Mouse (Mus musculus): ENCODE measurements around the gene Cmklr1. TPM values are rescaled to one million over a fixed set of nuclear protein-coding genes. Genes with fewer than 3 reads are reported as not detected.

The Cmklr1 gene
- total and polyA plus RNA-seq, 2 experiments from 2014 or later: 1.1 to 2.7 TPM

DNA sequence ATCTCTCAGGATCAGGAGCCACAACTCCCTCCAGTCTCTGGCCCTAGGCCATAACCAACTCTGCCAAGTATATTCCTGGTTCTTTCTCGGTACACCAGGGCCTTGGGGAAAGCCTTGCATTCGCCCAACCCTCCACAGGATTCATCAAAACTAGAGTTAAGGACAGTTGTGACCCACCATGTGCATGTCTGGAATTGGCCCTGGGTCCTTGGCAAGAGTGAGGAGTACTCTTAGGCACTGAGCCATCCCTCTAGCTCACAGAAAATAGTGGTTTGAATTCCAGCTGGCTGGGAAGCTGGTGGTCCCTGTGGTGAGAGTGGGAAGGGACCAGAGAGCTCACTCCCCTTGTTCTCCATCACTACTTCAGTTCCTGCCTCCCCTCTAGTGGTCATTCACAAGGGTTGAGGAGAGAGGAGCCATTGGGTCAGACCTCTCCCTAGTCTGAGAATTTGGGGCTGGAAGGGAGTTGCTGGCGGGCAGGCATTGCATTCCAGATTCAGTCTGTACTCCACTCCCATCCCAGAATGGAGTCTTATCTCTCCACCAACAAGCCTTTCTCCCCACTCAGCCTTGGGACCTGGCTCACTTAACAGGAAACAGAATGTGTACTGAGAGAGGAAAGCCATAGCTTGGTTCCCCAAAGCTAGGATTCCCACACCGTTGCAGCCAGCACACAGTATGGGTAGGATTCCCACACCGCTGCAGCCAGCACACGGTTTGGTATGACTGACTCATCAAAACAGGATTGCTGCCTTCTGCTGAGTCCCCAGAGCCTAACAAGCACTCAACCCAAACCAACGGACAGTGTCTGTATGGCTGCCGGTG, 43.1 kb downstream of the Cmklr1 start:
- Histone ChIP-seq H3K36me3 (ENCODE audit: insufficient read depth, low read length) (no peaks in the 10 kb centered on the region), H3K4me1 (ENCODE audit: insufficient read depth, low read length) (no peaks in the 10 kb centered on the region), H3K4me3 (ENCODE audit: low read depth, low read length) (no peak overlapping the region), H3K27ac (ENCODE audit: low read depth, low read length) (no peak overlapping the region), H3K4me2 (ENCODE audit: low read depth, low read length, poor library complexity, severe bottlenecking) (no peak overlapping the region), H3K27me3 (ENCODE audit: insufficient read depth, low read length) (no peaks in the 10 kb centered on the region), H3K9ac (replicated peaks; ENCODE audit: low read length, poor library complexity, severe bottlenecking) (no peak overlapping the region), H3K9me3 (ENCODE audit: low read length) (no peaks in the 10 kb centered on the region)
- DNase-seq (ENCODE audit: low spot score): peak; percentile 56
- 75% methylated on average over 8 of the region's 8 CpGs for WGBS
- no peak for ATAC-seq (ENCODE audit: low FRiP score)
- TF ChIP-seq CTCF (IDR thresholded peaks at IDR 0.05): peak; percentile 35; the same call in 1 of the 2 replicates

DNA sequence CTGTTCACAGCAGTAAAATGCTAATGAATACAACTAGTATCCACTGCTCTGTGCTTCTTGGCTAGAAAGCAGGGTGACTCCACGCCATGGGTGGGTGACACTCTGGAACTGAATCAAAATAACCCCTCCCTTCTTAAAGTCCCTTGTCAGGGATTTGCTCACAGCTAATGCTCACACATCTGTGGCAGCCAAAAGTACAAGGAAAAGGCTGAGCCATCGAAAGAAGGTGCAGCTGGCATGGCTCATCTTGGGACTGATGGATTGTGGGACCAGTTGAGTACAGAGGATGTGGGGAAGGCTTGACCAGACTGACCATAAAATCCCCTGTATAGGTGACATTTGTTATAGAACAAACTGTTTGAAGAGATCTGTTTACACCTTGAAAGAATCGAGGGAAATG, 44.1 kb downstream of the Cmklr1 start:
- no peaks in the 10 kb centered on the region for H3K4me1 ChIP-seq (ENCODE audit: insufficient read depth, low read length)
- H3K27me3 ChIP-seq (ENCODE audit: insufficient read depth, low read length): no peaks in the 10 kb centered on the region
- no peak overlapping the region for H3K9ac ChIP-seq (replicated peaks; ENCODE audit: low read length, poor library complexity, severe bottlenecking)
- H3K4me3 ChIP-seq (ENCODE audit: low read depth, low read length): no peak overlapping the region
- no peak overlapping the region for H3K27ac ChIP-seq (ENCODE audit: low read depth, low read length)
- WGBS: 82% methylated on average over 3 of the region's 3 CpGs
- H3K9me3 ChIP-seq (ENCODE audit: low read length): no peaks in the 10 kb centered on the region
- TF ChIP-seq CTCF (IDR thresholded peaks at IDR 0.05): no peak
- H3K36me3 ChIP-seq (ENCODE audit: insufficient read depth, low read length): no peaks in the 10 kb centered on the region
- ATAC-seq (ENCODE audit: low FRiP score) (no peak), DNase-seq (ENCODE audit: low spot score) (no peak)
- H3K4me2 ChIP-seq (ENCODE audit: low read depth, low read length, poor library complexity, severe bottlenecking): no peak overlapping the region

DNA sequence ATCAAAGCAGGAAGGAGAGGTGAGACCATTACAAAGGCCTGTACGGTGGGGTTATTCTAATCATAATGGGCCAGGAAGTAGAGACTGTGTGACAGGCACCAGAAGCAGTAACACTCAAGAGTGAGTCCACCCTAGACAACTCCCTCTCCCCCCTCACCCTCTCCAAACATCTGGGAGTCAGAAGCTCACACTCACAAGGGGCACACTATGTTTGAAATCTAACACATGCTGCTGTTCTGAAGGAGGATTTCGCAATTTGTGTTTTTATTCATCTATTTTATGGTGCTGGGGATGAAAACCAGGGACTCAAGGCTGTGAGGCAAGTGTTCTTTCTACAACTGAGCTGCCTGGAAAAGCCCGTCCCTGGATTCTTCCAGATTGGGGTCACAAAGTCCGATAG, 45.5 kb downstream of the Cmklr1 start:
- Histone ChIP-seq H3K4me1 (ENCODE audit: insufficient read depth, low read length) (no peaks in the 10 kb centered on the region), H3K4me2 (ENCODE audit: low read depth, low read length, poor library complexity, severe bottlenecking) (no peak overlapping the region), H3K4me3 (ENCODE audit: low read depth, low read length) (no peak overlapping the region), H3K27ac (ENCODE audit: low read depth, low read length) (no peak overlapping the region), H3K36me3 (ENCODE audit: insufficient read depth, low read length) (no peaks in the 10 kb centered on the region), H3K9ac (replicated peaks; ENCODE audit: low read length, poor library complexity, severe bottlenecking) (no peak overlapping the region), H3K27me3 (ENCODE audit: insufficient read depth, low read length) (no peaks in the 10 kb centered on the region), H3K9me3 (ENCODE audit: low read length) (no peaks in the 10 kb centered on the region)
- WGBS: 88% methylated on average over 4 of the region's 4 CpGs
- DNase-seq (ENCODE audit: low spot score): no peak
- no peak for TF ChIP-seq CTCF (IDR thresholded peaks at IDR 0.05)
- ATAC-seq (ENCODE audit: low FRiP score): no peak

DNA sequence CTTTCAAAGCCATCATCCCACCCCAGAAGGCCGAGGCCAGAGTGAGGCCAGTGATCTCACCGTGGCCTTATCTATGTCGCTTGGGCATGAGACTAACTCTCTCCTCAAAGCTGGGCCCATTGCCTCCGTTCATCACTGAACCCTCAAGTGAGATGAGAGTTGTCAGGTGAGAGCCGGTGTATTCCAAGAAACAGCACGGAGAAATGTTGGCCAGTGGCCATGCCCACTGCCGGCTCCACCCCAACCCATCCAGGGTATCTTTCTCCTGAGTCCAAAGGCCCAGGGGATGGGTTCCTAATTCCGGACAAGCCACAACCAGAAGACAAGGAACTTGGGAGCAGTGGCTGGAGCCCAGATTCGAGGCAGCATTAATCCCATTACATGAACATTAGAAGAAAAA, 46.8 kb downstream of the Cmklr1 start:
- ATAC-seq (ENCODE audit: low FRiP score) (no peak), DNase-seq (ENCODE audit: low spot score) (no peak)
- no peak for TF ChIP-seq CTCF (IDR thresholded peaks at IDR 0.05)
- Histone ChIP-seq H3K9ac (replicated peaks; ENCODE audit: low read length, poor library complexity, severe bottlenecking) (no peak overlapping the region), H3K4me3 (ENCODE audit: low read depth, low read length) (no peak overlapping the region), H3K27ac (ENCODE audit: low read depth, low read length) (no peak overlapping the region), H3K36me3 (ENCODE audit: insufficient read depth, low read length) (no peaks in the 10 kb centered on the region), H3K27me3 (ENCODE audit: insufficient read depth, low read length) (no peaks in the 10 kb centered on the region), H3K4me1 (ENCODE audit: insufficient read depth, low read length) (no peaks in the 10 kb centered on the region), H3K9me3 (ENCODE audit: low read length) (no peaks in the 10 kb centered on the region), H3K4me2 (ENCODE audit: low read depth, low read length, poor library complexity, severe bottlenecking) (no peak overlapping the region)
- WGBS: 73% methylated on average over 9 of the region's 9 CpGs

DNA sequence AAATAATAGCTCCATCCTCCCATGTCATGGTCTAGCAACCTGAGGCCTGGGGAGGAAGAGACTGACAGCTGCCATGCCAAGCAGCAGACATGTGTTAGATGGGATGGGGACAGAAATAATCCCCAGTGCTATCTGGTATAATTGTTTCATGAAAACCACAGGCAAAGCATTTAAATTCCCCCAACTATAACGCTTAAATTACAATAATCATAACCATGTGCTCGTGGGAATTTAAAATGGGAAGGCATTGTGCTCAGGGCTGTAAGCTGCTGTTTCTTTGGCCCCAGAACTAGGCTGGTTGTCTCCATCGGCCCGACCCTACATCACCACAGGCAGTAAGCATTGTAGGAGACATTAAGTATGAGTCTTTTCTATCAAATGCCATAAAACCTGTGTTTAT, 49.4 kb downstream of the Cmklr1 start:
- H3K9me3 ChIP-seq (ENCODE audit: low read length): no peaks in the 10 kb centered on the region
- H3K9ac ChIP-seq (replicated peaks; ENCODE audit: low read length, poor library complexity, severe bottlenecking): no peak overlapping the region
- no peaks in the 10 kb centered on the region for H3K36me3 ChIP-seq (ENCODE audit: insufficient read depth, low read length)
- H3K4me2 ChIP-seq (ENCODE audit: low read depth, low read length, poor library complexity, severe bottlenecking): no peak overlapping the region
- TF ChIP-seq CTCF (IDR thresholded peaks at IDR 0.05): no peak
- H3K27me3 ChIP-seq (ENCODE audit: insufficient read depth, low read length): no peaks in the 10 kb centered on the region
- no peaks in the 10 kb centered on the region for H3K4me1 ChIP-seq (ENCODE audit: insufficient read depth, low read length)
- DNase-seq (ENCODE audit: low spot score) (no peak), ATAC-seq (ENCODE audit: low FRiP score) (no peak)
- H3K4me3 ChIP-seq (ENCODE audit: low read depth, low read length): no peak overlapping the region
- peak overlapping the region; percentile 32; the same call in 1 of the 2 replicates for H3K27ac ChIP-seq (ENCODE audit: low read depth, low read length)
- 56% methylated on average over 4 of the region's 4 CpGs for WGBS

DNA sequence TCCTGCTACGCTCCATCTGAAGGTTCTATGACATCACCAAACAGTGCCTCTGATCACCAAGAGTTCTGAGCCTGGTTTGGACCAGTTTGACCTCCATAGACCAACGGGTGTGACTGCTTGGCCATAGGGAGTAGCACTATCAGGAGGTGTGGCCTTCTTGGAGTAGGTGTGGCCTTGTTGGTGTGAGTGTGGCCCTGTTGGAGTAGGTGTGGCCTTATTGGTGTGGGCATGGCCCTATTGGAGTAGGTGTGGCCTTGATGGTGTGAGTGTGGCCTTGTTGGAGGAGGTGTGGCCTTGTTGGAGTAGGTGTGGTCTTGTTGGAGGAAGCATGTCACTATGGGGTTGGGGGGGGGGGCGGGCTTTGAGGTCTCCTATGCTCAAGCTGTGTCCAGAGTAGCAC, 50.0 kb downstream of the Cmklr1 start:
- no peak for TF ChIP-seq CTCF (IDR thresholded peaks at IDR 0.05)
- Histone ChIP-seq H3K4me1 (ENCODE audit: insufficient read depth, low read length) (no peaks in the 10 kb centered on the region), H3K27me3 (ENCODE audit: insufficient read depth, low read length) (no peaks in the 10 kb centered on the region), H3K4me3 (ENCODE audit: low read depth, low read length) (no peak overlapping the region), H3K9ac (replicated peaks; ENCODE audit: low read length, poor library complexity, severe bottlenecking) (no peak overlapping the region), H3K27ac (ENCODE audit: low read depth, low read length) (no peak overlapping the region), H3K4me2 (ENCODE audit: low read depth, low read length, poor library complexity, severe bottlenecking) (no peak overlapping the region), H3K36me3 (ENCODE audit: insufficient read depth, low read length) (no peaks in the 10 kb centered on the region), H3K9me3 (ENCODE audit: low read length) (no peaks in the 10 kb centered on the region)
- ATAC-seq (ENCODE audit: low FRiP score) (no peak; the same call in 1 of the 2 replicates), DNase-seq (ENCODE audit: low spot score) (no peak)
- WGBS: 96% methylated on average over 2 of the region's 3 CpGs
